Mouse (Mus musculus) lung, postnatal 0 days (tissue): ENCODE data around the gene Phf11b. TPM values are rescaled to one million over a fixed set of nuclear protein-coding genes. Genes with fewer than 3 reads are reported as not detected.

ENCODE experiments used
- polyA plus RNA-seq: library from polyadenylated mRNA; unstranded; fragments of >200 nt; fragmentation: Nextera tagmentation; extraction: Ambion mirVana; gene quantifications from 2 replicates; pipeline ENCODE4 v1.2.1, GENCODE M21; 2015

The Phf11b gene
- polyA plus RNA-seq, 1 experiment from 2014 or later: 1.5 TPM

Other genes starting within 250 kb of the Phf11b start
- gene 1700129C05Rik, start 198.5 kb downstream of the Phf11b start, polyA plus RNA-seq: not detected in 2 replicates
- not detected in 2 replicates for gene Gm5142, start 162.6 kb downstream of the Phf11b start, polyA plus RNA-seq
- 15.0 and 15.9 TPM in 2 replicates for gene Rcbtb1, start 140.1 kb downstream of the Phf11b start, polyA plus RNA-seq
- gene Gm6904, start 81.1 kb downstream of the Phf11b start, polyA plus RNA-seq: not detected in 2 replicates
- 0.14 and 0.25 TPM in 2 replicates for gene Phf11a, start 43.8 kb downstream of the Phf11b start, polyA plus RNA-seq
- gene Phf11d, start 24.1 kb upstream of the Phf11b start, polyA plus RNA-seq: 11.8 and 12.7 TPM in 2 replicates
- 0.19 and 0.32 TPM in 2 replicates for gene Phf11c, start 54.0 kb upstream of the Phf11b start, polyA plus RNA-seq
- gene Setdb2, start 99.5 kb upstream of the Phf11b start, polyA plus RNA-seq: 5.8 and 6.1 TPM in 2 replicates
- 25.6 and 27.2 TPM in 2 replicates for gene Cab39l, start 99.6 kb upstream of the Phf11b start, polyA plus RNA-seq